Mouse (Mus musculus) CD4-positive helper T cell, adult 2 months (primary cell): ENCODE results near the gene 4930442H23Rik.

Source experiments
- DNase-seq: peaks from one replicate; pipeline ENCODE4 v3.0.0-alpha.2; 2012; ENCODE audit warnings: low read depth, missing footprints, low spot score

The 4930442H23Rik gene

GRCm38 (mm10) chr10:81145778-81146177 is 37.9 kb downstream of the 4930442H23Rik start:
- no peak for DNase-seq

- DNase-seq = no peak
Observed at GRCm38 (mm10) chr10:81145307-81145706, 38.3 kb downstream of the 4930442H23Rik start.

- no peak for DNase-seq
Observed at GRCm38 (mm10) chr10:81144667-81145066, 39.0 kb downstream of the 4930442H23Rik start.

- DNase-seq = no peak
Observed at GRCm38 (mm10) chr10:81143845-81144437, 39.7 kb downstream of the 4930442H23Rik start.

GRCm38 (mm10) chr10:81143157-81143633 is 40.5 kb downstream of the 4930442H23Rik start:
- DNase-seq = no peak

GRCm38 (mm10) chr10:81142551-81142981 is 41.1 kb downstream of the 4930442H23Rik start:
- no peak for DNase-seq

GRCm38 (mm10) chr10:81141455-81142210 is 42.0 kb downstream of the 4930442H23Rik start:
- DNase-seq = no peak

GRCm38 (mm10) chr10:81140717-81141454 is 42.8 kb downstream of the 4930442H23Rik start:
- DNase-seq = peak; percentile 55

- no peak for DNase-seq
Observed at GRCm38 (mm10) chr10:81140005-81140404, 43.6 kb downstream of the 4930442H23Rik start.

GRCm38 (mm10) chr10:81139529-81139846 is 44.2 kb downstream of the 4930442H23Rik start:
- DNase-seq = no peak

GRCm38 (mm10) chr10:81138821-81139528 is 44.7 kb downstream of the 4930442H23Rik start:
- DNase-seq = no peak

GRCm38 (mm10) chr10:81138131-81138782 is 45.4 kb downstream of the 4930442H23Rik start:
- peak; percentile 85 for DNase-seq

GRCm38 (mm10) chr10:81137252-81138130 is 46.2 kb downstream of the 4930442H23Rik start:
- DNase-seq = peak; percentile 99

GRCm38 (mm10) chr10:81136706-81137231 is 46.9 kb downstream of the 4930442H23Rik start:
- DNase-seq = peak; percentile 88

GRCm38 (mm10) chr10:81135831-81136705 is 47.6 kb downstream of the 4930442H23Rik start:
- DNase-seq = peak; percentile 81

- DNase-seq = peak; percentile 46
Observed at GRCm38 (mm10) chr10:81134966-81135681, 48.5 kb downstream of the 4930442H23Rik start, which contains the start of gene Zbtb7a. TSS of gene Zbtb7a (plus strand) at chr10:81135220.

- peak; percentile 65 for DNase-seq
Observed at GRCm38 (mm10) chr10:81134181-81134587, 49.5 kb downstream of the 4930442H23Rik start.
